Mouse (Mus musculus) C2C12 (cell line): Measurements from ENCODE around the gene Asb6. TPM values are rescaled to one million over a fixed set of nuclear protein-coding genes. Genes with fewer than 3 reads are reported as not detected.
A peak's percentile ranks its signal among the peaks of the same experiment; 100 is the strongest.

Experiments
- H3K27me3 ChIP-seq: one replicate; pipeline ENCODE4 v1.6.1; 2011; ENCODE audit not compliant: control insufficient read depth, insufficient read depth, insufficient read length
- H3K36me3 ChIP-seq: one replicate; pipeline ENCODE4 v1.6.1; 2011; ENCODE audit not compliant: control insufficient read depth, insufficient read depth
- H3K4me3 ChIP-seq: one replicate; pipeline ENCODE4 v1.5.1; 2011; ENCODE audit warnings: mild to moderate bottlenecking, control low read depth; ENCODE audit not compliant: poor library complexity, insufficient read depth, severe bottlenecking
- H3K79me2 ChIP-seq: one replicate; pipeline ENCODE4 v1.6.1; 2011; ENCODE audit not compliant: control insufficient read depth, insufficient read depth
- H3K79me3 ChIP-seq: one replicate; pipeline ENCODE4 v1.6.1; 2011; ENCODE audit warnings: low read depth, control low read depth
- H3ac ChIP-seq: one replicate; pipeline ENCODE3; 2011; ENCODE audit warnings: low read depth; ENCODE audit not compliant: control insufficient read depth, insufficient read length
- CEBPB ChIP-seq: IDR thresholded peaks from one replicate; pipeline ENCODE4 v1.6.1; 2011; ENCODE audit warnings: low read depth, mild to moderate bottlenecking, control low read depth, moderate library complexity
- CTCF ChIP-seq: IDR thresholded peaks from one replicate; pipeline ENCODE4 v1.5.1; 2011; ENCODE audit not compliant: control insufficient read depth, insufficient read depth, insufficient read length
- FOSL1 ChIP-seq: IDR thresholded peaks from one replicate; pipeline ENCODE4 v1.8.0; 2011; ENCODE audit warnings: mild to moderate bottlenecking, low read length; ENCODE audit not compliant: poor library complexity, insufficient read depth, severe bottlenecking
- MAX ChIP-seq: IDR thresholded peaks from one replicate; pipeline ENCODE4 v1.6.1; 2011; ENCODE audit warnings: mild to moderate bottlenecking, control low read depth
- MYOD1 ChIP-seq: IDR thresholded peaks from one replicate; pipeline ENCODE4 v1.6.1; 2011; ENCODE audit warnings: low read depth; ENCODE audit not compliant: control insufficient read depth, insufficient read length
- MYOG ChIP-seq: IDR thresholded peaks from one replicate; pipeline ENCODE4 v1.6.1; 2011; ENCODE audit not compliant: control insufficient read depth, insufficient read length; ENCODE audit errors: extremely low read depth
- USF1 ChIP-seq: IDR thresholded peaks from one replicate; pipeline ENCODE4 v1.6.1; 2011; ENCODE audit warnings: low read depth, mild to moderate bottlenecking, control low read depth, moderate library complexity
- polyA plus RNA-seq: library from polyadenylated mRNA; unstranded; fragments of >200 nt; fragmentation: generic; extraction: Trizol; gene quantifications from one replicate; pipeline ENCODE4 v1.2.1, GENCODE M21; 2012; ENCODE audit warnings: missing spikeins

Asb6 gene
- polyA plus RNA-seq, 1 experiment, result 69.2 TPM

DNA sequence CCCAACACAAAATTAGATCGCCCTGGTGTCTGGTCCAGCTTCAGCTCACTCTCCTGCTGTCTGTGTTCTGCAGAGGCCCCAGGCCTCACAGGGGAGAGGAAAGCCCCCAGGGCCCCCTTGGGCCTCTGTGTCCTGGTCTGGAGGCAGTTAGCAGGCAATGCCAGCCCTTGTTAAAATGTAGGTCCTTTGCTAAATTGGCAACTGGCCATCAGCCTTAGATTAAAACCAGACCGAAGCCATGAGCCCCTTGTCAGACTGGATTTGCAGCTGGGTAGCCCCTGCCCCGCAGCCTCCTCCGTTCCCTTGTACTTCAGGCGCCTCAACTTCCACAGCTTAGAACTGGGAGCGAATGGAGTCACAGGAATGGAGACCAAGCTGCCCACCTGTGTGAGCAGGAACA, 42.5 kb upstream of the Asb6 start:
- H3K36me3 ChIP-seq, result peaks cover 14% of the 10 kb centered on the region
- peaks cover 74% of the 10 kb centered on the region for H3K79me2 ChIP-seq
- H3K27me3 ChIP-seq, result no peaks in the 10 kb centered on the region
- no peak overlapping the region for H3ac ChIP-seq
- peaks cover 13% of the 10 kb centered on the region for H3K79me3 ChIP-seq
- TF ChIP-seq MYOG (no peak), CTCF (no peak), CEBPB (no peak), MYOD1 (no peak)
- no peak overlapping the region for H3K4me3 ChIP-seq

DNA sequence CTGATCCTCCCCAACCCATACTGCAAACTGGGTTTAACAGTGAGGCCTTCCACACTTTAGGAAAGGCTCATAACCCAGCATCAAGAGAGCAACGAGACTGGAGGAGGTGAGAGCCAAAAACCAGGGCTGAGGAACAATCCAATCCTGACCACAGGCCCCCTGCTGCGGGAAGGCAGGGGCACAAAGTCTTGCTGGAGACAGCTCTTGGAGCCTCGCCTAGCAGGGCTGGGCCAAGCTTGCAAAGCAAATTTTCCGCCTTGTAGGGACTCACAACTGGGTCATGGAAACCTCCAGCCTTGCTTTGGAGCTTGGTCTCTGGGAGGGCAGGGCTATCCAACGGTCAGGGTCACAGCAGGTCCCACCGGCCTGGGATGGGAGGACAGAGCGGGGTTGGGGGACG, 40.7 kb upstream of the Asb6 start:
- H3K79me2 ChIP-seq, result peaks cover 81% of the 10 kb centered on the region
- peaks cover 10% of the 10 kb centered on the region for H3K36me3 ChIP-seq
- no peaks in the 10 kb centered on the region for H3K27me3 ChIP-seq
- no peak overlapping the region for H3ac ChIP-seq
- H3K4me3 ChIP-seq, result no peak overlapping the region
- no peak for TF ChIP-seq CTCF
- no peak for TF ChIP-seq MAX
- TF ChIP-seq FOSL1, result no peak
- no peak for TF ChIP-seq CEBPB
- no peak for TF ChIP-seq MYOG
- H3K79me3 ChIP-seq, result peaks cover 21% of the 10 kb centered on the region

DNA sequence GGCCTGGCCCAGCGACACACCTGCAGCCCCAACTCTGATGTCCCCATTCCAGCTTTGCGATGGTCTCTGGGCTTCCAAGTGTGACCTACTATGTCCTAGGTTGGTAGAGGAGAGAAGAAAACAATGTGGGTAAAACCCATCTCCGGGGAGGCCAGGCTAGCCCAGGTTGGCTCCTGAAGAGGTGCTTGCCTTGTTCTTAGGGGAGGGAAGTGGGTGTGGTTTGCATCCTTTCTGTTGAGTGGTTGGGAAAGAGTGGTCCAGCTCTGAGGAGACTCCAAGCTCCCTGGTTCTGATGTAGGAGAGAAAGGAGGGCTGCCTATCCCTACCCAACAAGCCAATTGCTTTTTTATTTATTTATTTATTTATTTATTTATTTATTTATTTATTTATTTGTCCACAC, 35.3 kb upstream of the Asb6 start:
- Histone ChIP-seq H3K36me3 (peaks cover 10% of the 10 kb centered on the region), H3K27me3 (no peaks in the 10 kb centered on the region), H3ac (no peak overlapping the region), H3K4me3 (no peak overlapping the region), H3K79me2 (peaks cover 89% of the 10 kb centered on the region), H3K79me3 (peaks cover 27% of the 10 kb centered on the region)
- no peak for TF ChIP-seq CTCF
- no peak for TF ChIP-seq MYOD1
- no peak for TF ChIP-seq FOSL1
- TF ChIP-seq USF1, result no peak

DNA sequence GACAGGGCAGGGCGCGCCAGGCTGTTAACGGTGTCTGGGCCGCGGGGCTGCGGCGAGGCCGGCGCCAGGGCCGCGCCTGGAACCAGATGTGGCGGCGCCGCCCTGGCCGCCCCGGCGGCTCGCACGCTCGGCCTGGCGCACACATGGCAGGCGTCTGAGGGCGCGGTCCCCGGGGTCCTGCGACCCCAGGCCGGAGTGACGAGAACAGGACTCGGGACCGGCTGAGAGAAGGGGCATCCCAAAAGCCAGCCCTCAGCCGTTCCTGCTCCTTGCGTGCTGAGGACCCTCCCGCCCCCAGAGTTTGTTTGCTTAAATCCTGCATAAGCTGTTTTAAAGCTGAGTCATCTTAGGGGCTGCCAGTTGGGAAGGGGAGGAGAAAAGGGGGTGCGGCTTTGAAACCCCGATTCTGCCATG, 34.8 kb upstream of the Asb6 start:
- TF ChIP-seq MYOD1, result peak; percentile 20
- TF ChIP-seq CTCF, result no peak
- TF ChIP-seq MAX, result peak; percentile 14
- Histone ChIP-seq H3K27me3 (no peaks in the 10 kb centered on the region), H3K79me2 (peaks cover 91% of the 10 kb centered on the region), H3ac (peak overlapping the region; percentile 38), H3K79me3 (peaks cover 27% of the 10 kb centered on the region), H3K36me3 (peaks cover 10% of the 10 kb centered on the region), H3K4me3 (peak overlapping the region; percentile 15)

DNA sequence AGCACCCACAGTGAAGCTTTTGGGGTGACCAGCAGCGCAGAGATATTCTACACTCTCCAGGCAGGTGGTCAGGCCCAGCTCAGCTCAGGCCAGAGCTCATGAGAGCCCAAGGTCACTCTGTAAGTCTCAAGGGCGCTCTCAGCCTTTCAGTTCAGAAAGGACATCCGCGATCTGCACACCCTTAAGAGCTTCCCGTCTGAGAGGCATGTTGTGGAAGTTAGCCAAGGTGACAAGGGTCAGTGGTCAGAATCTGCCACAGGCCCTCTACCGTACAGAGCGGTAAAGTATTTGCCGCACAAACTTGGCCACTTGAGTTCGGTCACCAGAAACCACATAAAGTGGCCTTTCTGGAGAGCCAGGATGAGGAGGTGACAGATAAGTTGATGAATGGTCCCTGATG, 33.4 kb upstream of the Asb6 start:
- H3K79me2 ChIP-seq, result peaks cover 94% of the 10 kb centered on the region
- no peak overlapping the region for H3ac ChIP-seq
- H3K36me3 ChIP-seq, result peaks cover 4% of the 10 kb centered on the region
- H3K27me3 ChIP-seq, result no peaks in the 10 kb centered on the region
- no peak overlapping the region for H3K4me3 ChIP-seq
- TF ChIP-seq FOSL1, result no peak
- TF ChIP-seq MYOD1, result peak; percentile 41
- peaks cover 31% of the 10 kb centered on the region for H3K79me3 ChIP-seq

DNA sequence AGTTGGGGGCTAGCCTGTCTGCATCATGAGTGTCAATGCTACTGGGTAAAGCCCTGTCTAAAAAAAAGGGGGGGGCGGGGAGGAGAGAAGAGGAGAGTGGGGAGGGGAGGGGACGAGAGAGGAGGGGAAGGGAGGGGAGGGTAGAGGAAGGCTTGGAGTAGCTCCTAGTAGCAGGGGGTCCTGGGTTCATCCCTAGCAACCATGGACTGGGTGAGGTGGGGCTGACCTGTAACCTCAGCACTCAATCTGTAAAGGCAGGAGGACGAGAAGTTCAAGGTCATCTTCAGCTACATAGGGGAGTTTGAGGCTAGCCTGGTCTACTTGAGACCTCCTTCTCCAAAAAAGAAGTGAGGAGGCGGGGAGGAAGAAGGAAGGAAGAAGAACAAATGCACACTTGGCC, 31.9 kb upstream of the Asb6 start:
- H3K79me2 ChIP-seq, result peaks cover 94% of the 10 kb centered on the region
- H3ac ChIP-seq, result no peak overlapping the region
- no peaks in the 10 kb centered on the region for H3K27me3 ChIP-seq
- TF ChIP-seq MYOG (no peak), MYOD1 (no peak), CTCF (no peak)
- peaks cover 4% of the 10 kb centered on the region for H3K36me3 ChIP-seq
- no peak overlapping the region for H3K4me3 ChIP-seq
- H3K79me3 ChIP-seq, result peaks cover 25% of the 10 kb centered on the region

DNA sequence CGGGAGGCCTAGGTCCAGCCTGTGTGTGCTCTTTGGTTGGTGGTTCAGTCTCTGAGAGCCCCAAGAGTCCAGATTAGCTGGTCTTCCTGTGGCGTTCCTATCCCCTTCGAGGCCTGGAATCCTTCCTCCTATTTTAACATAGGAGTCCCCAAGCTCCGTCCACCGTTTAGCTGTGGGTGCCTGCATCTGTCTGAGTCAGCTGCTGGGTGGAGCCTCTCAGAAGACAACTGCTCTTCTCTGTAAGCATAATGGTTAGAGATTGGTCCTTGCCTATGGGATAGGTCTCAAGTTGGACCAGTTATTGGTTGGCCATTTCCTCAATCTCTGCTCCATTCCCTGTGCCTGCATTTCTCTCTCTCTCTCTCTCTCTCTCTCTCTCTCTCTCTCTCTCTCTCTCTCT, 29.6 kb upstream of the Asb6 start:
- H3K79me2 ChIP-seq, result peaks cover 91% of the 10 kb centered on the region
- H3K4me3 ChIP-seq, result no peak overlapping the region
- H3ac ChIP-seq, result no peak overlapping the region
- no peaks in the 10 kb centered on the region for H3K36me3 ChIP-seq
- H3K79me3 ChIP-seq, result peaks cover 33% of the 10 kb centered on the region
- no peaks in the 10 kb centered on the region for H3K27me3 ChIP-seq
- TF ChIP-seq USF1, result no peak
- TF ChIP-seq CEBPB, result no peak
- TF ChIP-seq FOSL1, result no peak
- no peak for TF ChIP-seq MAX
